Mouse (Mus musculus): ENCODE results near the gene Kbtbd8. TPM values are rescaled to one million over a fixed set of nuclear protein-coding genes. Genes with fewer than 3 reads are reported as not detected.

Kbtbd8 gene
- total and polyA plus RNA-seq, 2 experiments from 2014 or later, result 1.0 to 3.7 TPM

GRCm38 (mm10) chr6:95165630-95166029, 48.6 kb downstream of the Kbtbd8 start:
- Histone ChIP-seq H3K9ac (replicated peaks; ENCODE audit: low read length, poor library complexity, severe bottlenecking) (no peak overlapping the region), H3K36me3 (ENCODE audit: insufficient read depth, low read length) (no peaks in the 10 kb centered on the region), H3K4me3 (ENCODE audit: low read depth, low read length) (no peak overlapping the region), H3K27me3 (ENCODE audit: insufficient read depth, low read length) (0 out of 2 replicates have a peak, but pooled peaks cover 6% of the 10 kb centered on the region), H3K4me2 (ENCODE audit: low read depth, low read length, poor library complexity, severe bottlenecking) (no peak overlapping the region), H3K27ac (ENCODE audit: low read depth, low read length) (no peak overlapping the region), H3K4me1 (ENCODE audit: insufficient read depth, low read length) (no peaks in the 10 kb centered on the region), H3K9me3 (ENCODE audit: low read length) (no peaks in the 10 kb centered on the region)
- no peak for TF ChIP-seq CTCF (IDR thresholded peaks at IDR 0.05)
- ATAC-seq (ENCODE audit: low FRiP score), result no peak
- DNase-seq (ENCODE audit: low spot score), result no peak

DNA sequence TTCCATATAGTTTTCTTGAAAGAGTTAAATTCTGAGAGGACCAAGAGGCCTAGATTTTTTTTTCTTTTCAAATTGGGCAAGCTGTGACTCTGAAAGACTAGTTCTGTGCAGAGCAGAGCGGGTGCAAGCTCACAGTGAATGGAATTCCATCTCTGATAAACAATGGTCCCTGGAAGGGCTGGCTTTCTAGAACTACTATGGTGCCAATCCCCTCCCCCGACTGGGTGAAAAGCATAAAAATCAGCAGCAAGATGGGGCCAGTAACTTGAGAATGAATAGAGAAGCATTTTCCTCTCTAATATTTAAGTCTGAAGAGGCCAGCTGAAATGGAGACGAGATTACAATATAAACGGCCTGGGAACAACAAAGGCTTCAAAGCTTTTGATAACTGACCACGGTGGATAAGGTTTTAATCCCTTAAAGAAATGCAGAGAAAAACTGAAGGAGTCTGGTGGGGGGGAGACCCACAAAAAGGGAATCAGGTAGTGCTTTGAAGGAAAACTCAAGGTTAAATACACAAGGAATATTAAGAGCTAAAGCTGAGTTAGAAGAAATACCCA, 50.7 kb downstream of the Kbtbd8 start:
- WGBS, result 17% methylated on average over 5 of the region's 5 CpGs

GRCm38 (mm10) chr6:95169411-95169810, 52.4 kb downstream of the Kbtbd8 start:
- H3K4me3 ChIP-seq (ENCODE audit: low read depth, low read length), result no peak overlapping the region
- no peaks in the 10 kb centered on the region for H3K4me1 ChIP-seq (ENCODE audit: insufficient read depth, low read length)
- H3K4me2 ChIP-seq (ENCODE audit: low read depth, low read length, poor library complexity, severe bottlenecking), result no peak overlapping the region
- ATAC-seq (ENCODE audit: low FRiP score) (no peak), DNase-seq (ENCODE audit: low spot score) (no peak)
- H3K27me3 ChIP-seq (ENCODE audit: insufficient read depth, low read length), result peaks cover 5% of the 10 kb centered on the region; the same call in 1 of the 2 replicates
- H3K36me3 ChIP-seq (ENCODE audit: insufficient read depth, low read length), result no peaks in the 10 kb centered on the region
- no peak overlapping the region for H3K9ac ChIP-seq (replicated peaks; ENCODE audit: low read length, poor library complexity, severe bottlenecking)
- no peak overlapping the region for H3K27ac ChIP-seq (ENCODE audit: low read depth, low read length)
- no peak for TF ChIP-seq CTCF (IDR thresholded peaks at IDR 0.05)
- no peaks in the 10 kb centered on the region for H3K9me3 ChIP-seq (ENCODE audit: low read length)
- 66% methylated on average over 6 of the region's 6 CpGs for WGBS

More for the DNA sequence above, 50.7 kb downstream of the Kbtbd8 start:
- Histone ChIP-seq H3K36me3 (ENCODE audit: insufficient read depth, low read length) (no peaks in the 10 kb centered on the region), H3K9me3 (ENCODE audit: low read length) (no peaks in the 10 kb centered on the region), H3K27ac (ENCODE audit: low read depth, low read length) (no peak overlapping the region), H3K27me3 (ENCODE audit: insufficient read depth, low read length) (0 out of 2 replicates have a peak, but pooled peaks cover 6% of the 10 kb centered on the region), H3K4me2 (ENCODE audit: low read depth, low read length, poor library complexity, severe bottlenecking) (no peak overlapping the region), H3K9ac (replicated peaks; ENCODE audit: low read length, poor library complexity, severe bottlenecking) (no peak overlapping the region), H3K4me3 (ENCODE audit: low read depth, low read length) (no peak overlapping the region), H3K4me1 (ENCODE audit: insufficient read depth, low read length) (no peaks in the 10 kb centered on the region)
- TF ChIP-seq CTCF (IDR thresholded peaks at IDR 0.05), result no peak
- no peak for ATAC-seq (ENCODE audit: low FRiP score)
- peak; percentile 59 for DNase-seq (ENCODE audit: low spot score)

GRCm38 (mm10) chr6:95174311-95175143, 57.5 kb downstream of the Kbtbd8 start:
- ATAC-seq (ENCODE audit: low FRiP score) (no peak), DNase-seq (ENCODE audit: low spot score) (peak; percentile 67)
- Histone ChIP-seq H3K9ac (replicated peaks; ENCODE audit: low read length, poor library complexity, severe bottlenecking) (no peak overlapping the region), H3K4me1 (ENCODE audit: insufficient read depth, low read length) (no peaks in the 10 kb centered on the region), H3K9me3 (ENCODE audit: low read length) (no peaks in the 10 kb centered on the region), H3K36me3 (ENCODE audit: insufficient read depth, low read length) (no peaks in the 10 kb centered on the region), H3K27me3 (ENCODE audit: insufficient read depth, low read length) (peaks cover 6% of the 10 kb centered on the region; the same call in 1 of the 2 replicates), H3K4me2 (ENCODE audit: low read depth, low read length, poor library complexity, severe bottlenecking) (no peak overlapping the region), H3K4me3 (ENCODE audit: low read depth, low read length) (no peak overlapping the region), H3K27ac (ENCODE audit: low read depth, low read length) (no peak overlapping the region)
- no peak for TF ChIP-seq CTCF (IDR thresholded peaks at IDR 0.05)
- 23% methylated on average over 9 of the region's 9 CpGs for WGBS

Other genes starting within 250 kb of the Kbtbd8 start
- gene Gm10234, start 204.9 kb downstream of the Kbtbd8 start, total RNA-seq (2014; rRNA removed), result not detected in 2 replicates
- gene Gm10234, start 204.9 kb downstream of the Kbtbd8 start, polyA plus RNA-seq (2015; fragmentation: Nextera tagmentation; extraction: Ambion mirVana), result not detected in 2 replicates

All from midbrain, postnatal 0 days (tissue).